Mouse (Mus musculus) 416B (cell line): ENCODE measurements around the gene Btaf1.

ENCODE experiments used
- DNase-seq: peaks from one replicate; pipeline ENCODE4 v3.0.0; 2011; ENCODE audit warnings: low read depth

Btaf1 gene

GRCm38 (mm10) chr19:36925671-36926552 is at the start of gene Btaf1:
Btaf1 (plus strand) TSS chr19:36926079.
- peak; percentile 89 for DNase-seq

GRCm38 (mm10) chr19:36877329-36877728 is 48.5 kb upstream of the Btaf1 start:
- DNase-seq = no peak

- no peak for DNase-seq
These were observed 47.0 kb upstream of the Btaf1 start for GRCm38 (mm10) chr19:36878743-36879495.

GRCm38 (mm10) chr19:36883119-36883518 is 42.8 kb upstream of the Btaf1 start:
- peak; percentile 53 for DNase-seq

GRCm38 (mm10) chr19:36886316-36886715 is 39.6 kb upstream of the Btaf1 start:
- peak; percentile 26 for DNase-seq

- DNase-seq = no peak
These were observed 38.2 kb upstream of the Btaf1 start for GRCm38 (mm10) chr19:36887706-36888105.

GRCm38 (mm10) chr19:36891746-36892145 is 34.1 kb upstream of the Btaf1 start:
- DNase-seq = no peak

- no peak for DNase-seq
These were observed 28.9 kb upstream of the Btaf1 start for GRCm38 (mm10) chr19:36896791-36897569.

- peak; percentile 60 for DNase-seq
These were observed 28.1 kb upstream of the Btaf1 start for GRCm38 (mm10) chr19:36897778-36898177.

GRCm38 (mm10) chr19:36903377-36903776 is 22.5 kb upstream of the Btaf1 start:
- no peak for DNase-seq

GRCm38 (mm10) chr19:36904211-36905007 is 21.5 kb upstream of the Btaf1 start:
- DNase-seq = no peak

- no peak for DNase-seq
These were observed 16.7 kb upstream of the Btaf1 start for GRCm38 (mm10) chr19:36909150-36909549.

- DNase-seq = peak; percentile 68
These were observed 16.1 kb upstream of the Btaf1 start for GRCm38 (mm10) chr19:36909676-36910292.

- DNase-seq = no peak
These were observed 15.3 kb upstream of the Btaf1 start for GRCm38 (mm10) chr19:36910424-36911045.

GRCm38 (mm10) chr19:36913064-36913463 is 12.8 kb upstream of the Btaf1 start:
- no peak for DNase-seq

- no peak for DNase-seq
These were observed 9.7 kb upstream of the Btaf1 start for GRCm38 (mm10) chr19:36916206-36916605.

- DNase-seq = no peak
These were observed 8.9 kb upstream of the Btaf1 start for GRCm38 (mm10) chr19:36916876-36917389.

- DNase-seq = peak; percentile 69
These were observed 7.2 kb upstream of the Btaf1 start for GRCm38 (mm10) chr19:36918441-36919301.

GRCm38 (mm10) chr19:36919466-36919865 is 6.4 kb upstream of the Btaf1 start, which contains the start of gene Fgfbp3:
Fgfbp3 (minus strand) TSS chr19:36919615.
- DNase-seq = peak; percentile 87
